Mouse (Mus musculus): ENCODE results near the gene Tpte.
"Not testable (repeated sequence)": the region's sequence is repeated elsewhere in the genome, so short reads cannot be mapped to it uniquely, and the experiment has no call there.

Gene Tpte

GRCm38 (mm10) chr8:22282999-22283491 is at the start of gene Tpte:
Gene Tpte, plus strand, starts transcription at chr8:22283441.
- in situ Hi-C loops (cut with MboI; ENCODE audit: low sequenced_read_pairs) = no loop called here

GRCm38 (mm10) chr8:22242986-22243385 is 40.3 kb upstream of the Tpte start:
- in situ Hi-C loops (cut with MboI; ENCODE audit: low sequenced_read_pairs) = no loop called here

- in situ Hi-C loops (cut with MboI; ENCODE audit: low sequenced_read_pairs) = no loop called here
These were observed 37.6 kb upstream of the Tpte start for GRCm38 (mm10) chr8:22245663-22246062.

- in situ Hi-C loops (cut with MboI; ENCODE audit: low sequenced_read_pairs) = no loop called here
These were observed 35.3 kb upstream of the Tpte start for GRCm38 (mm10) chr8:22247956-22248355.

GRCm38 (mm10) chr8:22249080-22249479 is 34.2 kb upstream of the Tpte start:
- in situ Hi-C loops (cut with MboI; ENCODE audit: low sequenced_read_pairs) = no loop called here

GRCm38 (mm10) chr8:22258946-22259450 is 24.2 kb upstream of the Tpte start:
- in situ Hi-C loops (cut with MboI; ENCODE audit: low sequenced_read_pairs) = no loop called here

- in situ Hi-C loops (cut with MboI; ENCODE audit: low sequenced_read_pairs) = no loop called here
These were observed 23.7 kb upstream of the Tpte start for GRCm38 (mm10) chr8:22259531-22259930.

GRCm38 (mm10) chr8:22260091-22260722 is 23.0 kb upstream of the Tpte start:
- in situ Hi-C loops (cut with MboI; ENCODE audit: low sequenced_read_pairs) = no loop called here

GRCm38 (mm10) chr8:22262267-22262666 is 21.0 kb upstream of the Tpte start:
- in situ Hi-C loops (cut with MboI; ENCODE audit: low sequenced_read_pairs) = no loop called here

- in situ Hi-C loops (cut with MboI; ENCODE audit: low sequenced_read_pairs) = no loop called here
These were observed 18.9 kb upstream of the Tpte start for GRCm38 (mm10) chr8:22264292-22264691.

- in situ Hi-C loops (cut with MboI; ENCODE audit: low sequenced_read_pairs) = no loop called here
These were observed 18.5 kb upstream of the Tpte start for GRCm38 (mm10) chr8:22264787-22265186.

GRCm38 (mm10) chr8:22265194-22265593 is 18.0 kb upstream of the Tpte start:
- in situ Hi-C loops (cut with MboI; ENCODE audit: low sequenced_read_pairs) = no loop called here

- in situ Hi-C loops (cut with MboI; ENCODE audit: low sequenced_read_pairs) = no loop called here
These were observed 16.4 kb upstream of the Tpte start for GRCm38 (mm10) chr8:22266809-22267208.

GRCm38 (mm10) chr8:22273142-22273541 is 10.1 kb upstream of the Tpte start:
- in situ Hi-C loops (cut with MboI; ENCODE audit: low sequenced_read_pairs) = no loop called here

GRCm38 (mm10) chr8:22274641-22275040 is 8.6 kb upstream of the Tpte start:
- in situ Hi-C loops (cut with MboI; ENCODE audit: low sequenced_read_pairs) = no loop called here

- in situ Hi-C loops (cut with MboI; ENCODE audit: low sequenced_read_pairs) = no loop called here
These were observed 19.1 kb downstream of the Tpte start for GRCm38 (mm10) chr8:22302326-22302725.

GRCm38 (mm10) chr8:22302896-22303306 is 19.7 kb downstream of the Tpte start:
- in situ Hi-C loops (cut with MboI; ENCODE audit: low sequenced_read_pairs) = no loop called here

- in situ Hi-C loops (cut with MboI; ENCODE audit: low sequenced_read_pairs) = not testable (repeated sequence)
These were observed 20.8 kb downstream of the Tpte start for GRCm38 (mm10) chr8:22304045-22304444.

- in situ Hi-C loops (cut with MboI; ENCODE audit: low sequenced_read_pairs) = no loop called here
These were observed 23.8 kb downstream of the Tpte start for GRCm38 (mm10) chr8:22306999-22307398.

GRCm38 (mm10) chr8:22311446-22311845 is 28.2 kb downstream of the Tpte start:
- in situ Hi-C loops (cut with MboI; ENCODE audit: low sequenced_read_pairs) = no loop called here

- in situ Hi-C loops (cut with MboI; ENCODE audit: low sequenced_read_pairs) = no loop called here
These were observed 52.2 kb downstream of the Tpte start for GRCm38 (mm10) chr8:22335426-22335825.

- in situ Hi-C loops (cut with MboI; ENCODE audit: low sequenced_read_pairs) = no loop called here
These were observed 76.1 kb downstream of the Tpte start for GRCm38 (mm10) chr8:22359359-22359758.

- in situ Hi-C loops (cut with MboI; ENCODE audit: low sequenced_read_pairs) = no loop called here
These were observed 76.6 kb downstream of the Tpte start for GRCm38 (mm10) chr8:22359882-22360281.

All from CH12F3 (cell line).